Mouse (Mus musculus) testis, adult 2 months (tissue): ENCODE data around the gene Tgfbi. TPM values are rescaled to one million over a fixed set of nuclear protein-coding genes. Genes with fewer than 3 reads are reported as not detected.

ENCODE experiments used
- H3K27ac ChIP-seq: fragments of 200-500 bp; 2 replicates; pipeline ENCODE4 v1.5.1; 2012; ENCODE audit warnings: low read depth, low read length; ENCODE audit not compliant: control insufficient read depth, insufficient read depth
- H3K27me3 ChIP-seq: fragments of 200-500 bp; 2 replicates; pipeline ENCODE4 v1.6.1; 2012; ENCODE audit warnings: mild to moderate bottlenecking, low read length, moderate library complexity; ENCODE audit not compliant: control insufficient read depth, insufficient read depth
- H3K36me3 ChIP-seq: fragments of 200-500 bp; 2 replicates; pipeline ENCODE4 v1.6.1; 2012; ENCODE audit warnings: mild to moderate bottlenecking, low read length; ENCODE audit not compliant: control insufficient read depth, insufficient read depth
- H3K4me1 ChIP-seq: fragments of 200-500 bp; 2 replicates; pipeline ENCODE4 v1.6.1; 2012; ENCODE audit warnings: low read length; ENCODE audit not compliant: control insufficient read depth, insufficient read depth
- H3K4me3 ChIP-seq: fragments of 200-500 bp; 2 replicates; pipeline ENCODE4 v1.5.1; 2012; ENCODE audit warnings: low read depth, mild to moderate bottlenecking, low read length, moderate library complexity, mixed read lengths; ENCODE audit not compliant: control insufficient read depth
- CTCF ChIP-seq: fragments of 200-500 bp; IDR thresholded peaks from 2 replicates; pipeline ENCODE4 v1.5.1; 2012; ENCODE audit warnings: low read depth, mild to moderate bottlenecking, inconsistent platforms, low read length, moderate library complexity; ENCODE audit not compliant: control insufficient read depth, insufficient read depth, insufficient replicate concordance
- POLR2A ChIP-seq: fragments of 200-500 bp; IDR thresholded peaks from 2 replicates; pipeline ENCODE4 v1.6.1; 2012; ENCODE audit warnings: low read depth, mild to moderate bottlenecking, inconsistent platforms, low read length, moderate library complexity; ENCODE audit not compliant: control insufficient read depth
- polyA plus RNA-seq: library from polyadenylated mRNA; depleted of rRNA; stranded (reverse); fragments of >200 nt; gene quantifications from 2 replicates; pipeline ENCODE4 v1.2.3, GENCODE M21; 2012; rRNA removed

The Tgfbi gene
- polyA plus RNA-seq, 1 experiment: 10.4 TPM

- Histone ChIP-seq H3K4me3 (no peak overlapping the region), H3K27ac (no peak overlapping the region), H3K36me3 (no peaks in the 10 kb centered on the region), H3K4me1 (peaks cover 4% of the 10 kb centered on the region), H3K27me3 (no peaks in the 10 kb centered on the region)
- no peak for TF ChIP-seq POLR2A
- TF ChIP-seq CTCF: no peak
Observed at GRCm38 (mm10) chr13:56678188-56678787, 69.0 kb downstream of the Tgfbi start.

GRCm38 (mm10) chr13:56678826-56679504, 69.6 kb downstream of the Tgfbi start:
- Histone ChIP-seq H3K4me1 (peaks cover 4% of the 10 kb centered on the region), H3K27ac (no peak overlapping the region), H3K27me3 (no peaks in the 10 kb centered on the region), H3K4me3 (no peak overlapping the region), H3K36me3 (no peaks in the 10 kb centered on the region)
- TF ChIP-seq CTCF (no peak), POLR2A (no peak)

- Histone ChIP-seq H3K4me3 (no peak overlapping the region), H3K4me1 (peaks cover 4% of the 10 kb centered on the region), H3K27ac (no peak overlapping the region), H3K27me3 (no peaks in the 10 kb centered on the region), H3K36me3 (no peaks in the 10 kb centered on the region)
- TF ChIP-seq POLR2A: no peak
- TF ChIP-seq CTCF: no peak
Observed at GRCm38 (mm10) chr13:56681924-56682323, 72.6 kb downstream of the Tgfbi start.

- TF ChIP-seq POLR2A (peak; percentile 71; the same call in 1 of the 2 replicates), CTCF (no peak)
- H3K27ac ChIP-seq: no peak overlapping the region
- no peaks in the 10 kb centered on the region for H3K36me3 ChIP-seq
- H3K27me3 ChIP-seq: no peaks in the 10 kb centered on the region
- H3K4me3 ChIP-seq: peak overlapping the region; percentile 78
- H3K4me1 ChIP-seq: peaks cover 4% of the 10 kb centered on the region
Observed at GRCm38 (mm10) chr13:56682326-56682725, 73.0 kb downstream of the Tgfbi start.

- Histone ChIP-seq H3K4me1 (peaks cover 4% of the 10 kb centered on the region), H3K27ac (no peak overlapping the region), H3K36me3 (no peaks in the 10 kb centered on the region), H3K27me3 (no peaks in the 10 kb centered on the region), H3K4me3 (0 out of 2 replicates have a peak overlapping the region, but pooled peaks have one; percentile 4)
- no peak for TF ChIP-seq POLR2A
- no peak for TF ChIP-seq CTCF
Observed at GRCm38 (mm10) chr13:56683306-56683705, 74.0 kb downstream of the Tgfbi start.

Other genes starting within 250 kb of the Tgfbi start
- 27.1 and 27.9 TPM in 2 replicates for gene Gm3045, start 182.9 kb upstream of the Tgfbi start, polyA plus RNA-seq
- gene Slc25a48, start 171.2 kb upstream of the Tgfbi start, polyA plus RNA-seq: 0.37 and 0.77 TPM in 2 replicates
- gene Il9, start 127.3 kb upstream of the Tgfbi start, polyA plus RNA-seq: 0.59 and 0.67 TPM in 2 replicates
- gene Fbxl21, start 87.1 kb upstream of the Tgfbi start, polyA plus RNA-seq: 0.55 and 0.64 TPM in 2 replicates
- not detected in 2 replicates for gene Lect2, start 61.0 kb upstream of the Tgfbi start, polyA plus RNA-seq
- gene Smad5, start 93.5 kb downstream of the Tgfbi start, polyA plus RNA-seq: 11.8 and 13.6 TPM in 2 replicates
- gene Gm45623, start 144.3 kb downstream of the Tgfbi start, polyA plus RNA-seq: 0.25 and 0.60 TPM in 2 replicates